Mouse (Mus musculus) lung, postnatal 0 days (tissue): ENCODE results near the gene Mpeg1. TPM values are rescaled to one million over a fixed set of nuclear protein-coding genes. Genes with fewer than 3 reads are reported as not detected.

ENCODE experiments used
- ATAC-seq: fragments of 200-750 bp; cut with Nextera tagmentation; 2 replicates; pipeline ENCODE4 v1.8.0; 2017; ENCODE audit warnings: moderate library complexity
- DNase-seq: peaks from one replicate; pipeline ENCODE4 v3.0.0-alpha.2; 2016; ENCODE audit warnings: low spot score
- H3K27ac ChIP-seq: fragments of 300-500 bp; sonication (generic); 2 replicates; pipeline ENCODE4 v1.5.1; 2014; ENCODE audit warnings: antibody characterized with exemption, mild to moderate bottlenecking, low read length, mixed read lengths
- H3K27me3 ChIP-seq: fragments of 300-500 bp; sonication (generic); replicated peaks from 2 replicates; pipeline ENCODE4 v1.6.1; 2014; ENCODE audit warnings: low read length, mixed read lengths; ENCODE audit not compliant: insufficient read depth
- H3K36me3 ChIP-seq: fragments of 300-500 bp; sonication (generic); 2 replicates; pipeline ENCODE4 v1.6.1; 2014; ENCODE audit warnings: low read length, mixed read lengths; ENCODE audit not compliant: insufficient read depth
- H3K4me1 ChIP-seq: fragments of 300-500 bp; sonication (generic); 2 replicates; pipeline ENCODE4 v1.6.1; 2014; ENCODE audit warnings: antibody characterized with exemption, low read depth, low read length, mixed read lengths; ENCODE audit not compliant: insufficient read depth
- H3K4me2 ChIP-seq: fragments of 300-500 bp; sonication (generic); replicated peaks from 2 replicates; pipeline ENCODE4 v1.6.1; 2014; ENCODE audit warnings: low read depth, mild to moderate bottlenecking, low read length, moderate library complexity, mixed read lengths
- H3K4me3 ChIP-seq: fragments of 300-500 bp; sonication (generic); 2 replicates; pipeline ENCODE4 v1.5.1; 2014; ENCODE audit warnings: low read depth, low read length
- H3K9ac ChIP-seq: fragments of 300-500 bp; sonication (generic); replicated peaks from 2 replicates; pipeline ENCODE4 v1.6.1; 2014; ENCODE audit warnings: low read depth, mild to moderate bottlenecking
- H3K9me3 ChIP-seq: fragments of 300-500 bp; sonication (generic); 2 replicates; pipeline ENCODE4 v1.6.1; 2016; ENCODE audit warnings: low read length, mixed read lengths
- CTCF ChIP-seq: IDR thresholded peaks from 2 replicates; pipeline ENCODE4 v1.5.1; 2016; ENCODE audit warnings: antibody characterized with exemption, mild to moderate bottlenecking
- EP300 ChIP-seq: IDR thresholded peaks from 2 replicates; pipeline ENCODE4 v1.6.1; 2016; ENCODE audit warnings: antibody characterized with exemption, mild to moderate bottlenecking, control low read depth
- WGBS: fragments of 180-500 bp; shearing (Covaris S2); extraction: QIAGEN DNeasy Blood & Tissue Kit; methylation state at CpG from one replicate; pipeline ENCODE4 v1.1.7; 2014; 5-methylcytosine and 5-hydroxymethylcytosine counted together
- polyA plus RNA-seq: library from polyadenylated mRNA; unstranded; fragments of >200 nt; fragmentation: Nextera tagmentation; extraction: Ambion mirVana; gene quantifications from 2 replicates; pipeline ENCODE4 v1.2.1, GENCODE M21; 2015

Gene Mpeg1
- polyA plus RNA-seq, 1 experiment from 2014 or later = 5.5 TPM

DNA sequence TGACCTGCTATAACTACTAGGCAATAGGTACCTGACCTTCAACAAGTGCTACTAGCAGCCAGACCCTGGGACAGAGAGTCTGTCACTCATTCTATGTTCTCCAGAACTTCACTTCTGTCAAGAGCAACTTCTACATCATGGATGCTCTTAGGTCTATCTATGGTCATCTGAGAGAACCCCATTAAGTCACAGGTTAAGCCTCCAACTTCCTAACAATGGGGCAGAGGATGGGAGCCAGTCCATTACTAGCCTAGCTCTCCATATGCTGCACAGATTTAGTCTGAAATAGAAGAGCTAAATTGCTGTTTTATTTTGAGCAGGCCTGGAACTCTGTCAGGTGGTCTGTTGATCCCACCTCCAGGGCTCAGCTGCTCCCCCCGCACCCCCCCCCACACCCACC is 38.4 kb downstream of the Mpeg1 start:
- no peak for ATAC-seq
- Histone ChIP-seq H3K9me3 (no peaks in the 10 kb centered on the region), H3K4me1 (peaks cover 11% of the 10 kb centered on the region; the same call in 1 of the 2 replicates), H3K9ac (no peak overlapping the region), H3K4me2 (no peak overlapping the region), H3K4me3 (no peak overlapping the region), H3K27me3 (no peaks in the 10 kb centered on the region), H3K36me3 (no peaks in the 10 kb centered on the region), H3K27ac (no peak overlapping the region)
- no peak for TF ChIP-seq CTCF
- no peak for TF ChIP-seq EP300
- WGBS = 50% methylated on average over 1 of the region's 1 CpGs
- no peak for DNase-seq

DNA sequence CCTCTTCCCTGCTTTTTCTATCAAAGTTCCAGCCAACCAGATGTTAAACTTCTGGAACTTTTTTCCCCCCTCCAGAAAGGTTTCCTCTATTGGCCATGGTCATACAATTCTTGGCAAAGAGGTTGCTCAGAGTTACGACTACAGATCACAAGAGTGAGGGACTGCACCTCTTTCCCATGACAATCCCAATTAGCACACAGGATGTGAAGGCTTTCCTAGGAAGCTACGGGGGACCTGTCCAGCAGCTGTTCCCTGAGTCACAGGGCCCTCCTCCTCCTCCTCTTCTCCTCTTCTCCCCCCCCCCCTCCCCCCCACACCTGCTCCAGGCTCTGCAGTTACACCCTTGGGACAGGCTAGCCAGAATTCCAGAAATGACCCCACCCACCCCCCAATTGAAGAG is 38.9 kb downstream of the Mpeg1 start:
- no peak overlapping the region for H3K27ac ChIP-seq
- DNase-seq = no peak
- TF ChIP-seq CTCF (no peak), EP300 (no peak)

DNA sequence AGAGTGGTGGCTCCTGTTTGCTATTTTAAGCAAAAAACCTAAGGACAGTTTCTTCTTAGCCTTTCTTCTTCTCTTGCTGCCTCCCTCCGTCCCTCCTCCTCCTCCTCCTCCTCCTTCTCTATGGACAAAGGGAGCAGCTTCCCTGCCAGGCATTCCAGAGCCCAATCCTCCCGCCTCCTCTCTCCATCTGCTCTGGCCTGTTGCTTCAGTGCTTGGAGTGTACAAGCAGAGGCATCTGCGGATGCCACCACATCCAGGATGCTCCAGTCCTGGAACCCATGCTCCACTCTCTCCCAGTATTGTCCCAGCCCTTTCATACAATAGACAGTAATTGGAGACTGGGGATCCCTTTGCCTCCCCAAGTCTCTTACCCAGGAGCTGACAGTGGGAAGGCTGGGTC is 39.5 kb downstream of the Mpeg1 start:
- peak; percentile 71 for DNase-seq
- 14% methylated on average over 3 of the region's 3 CpGs for WGBS

More for the DNA sequence above, 38.9 kb downstream of the Mpeg1 start:
- 25% methylated on average over 2 of the region's 2 CpGs for WGBS
- Histone ChIP-seq H3K9ac (no peak overlapping the region), H3K4me1 (peaks cover 11% of the 10 kb centered on the region; the same call in 1 of the 2 replicates), H3K9me3 (no peaks in the 10 kb centered on the region), H3K27me3 (no peaks in the 10 kb centered on the region), H3K4me2 (peak overlapping the region; percentile 99), H3K36me3 (no peaks in the 10 kb centered on the region), H3K4me3 (peak overlapping the region; percentile 71)
- no peak for ATAC-seq

DNA sequence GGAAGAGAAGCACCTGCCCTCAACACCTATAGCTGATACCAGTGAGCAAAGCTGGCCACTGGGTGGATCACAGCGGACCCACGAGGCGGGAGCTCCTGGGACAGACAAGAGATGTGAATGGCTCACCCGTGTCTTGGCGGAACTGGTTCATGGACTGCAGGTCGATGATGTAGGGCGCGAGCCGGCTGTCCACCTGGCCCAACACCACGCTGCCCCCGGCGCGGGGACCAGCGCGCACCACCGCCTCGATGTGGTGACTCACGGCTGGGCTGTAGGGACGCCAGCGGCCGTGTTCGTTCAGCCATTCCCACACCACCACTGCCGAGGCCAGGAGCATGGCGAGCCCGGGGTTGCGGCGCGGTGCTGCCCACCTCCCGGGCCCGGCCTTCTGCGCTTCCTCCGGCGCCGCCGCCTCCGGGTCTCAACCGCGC is 40.3 kb downstream of the Mpeg1 start:
- Histone ChIP-seq H3K27ac (peak overlapping the region; percentile 86), H3K9me3 (no peaks in the 10 kb centered on the region), H3K4me1 (peaks cover 8% of the 10 kb centered on the region; the same call in 1 of the 2 replicates), H3K27me3 (no peaks in the 10 kb centered on the region), H3K4me3 (peak overlapping the region; percentile 71), H3K9ac (peak overlapping the region; percentile 78), H3K4me2 (peak overlapping the region; percentile 99), H3K36me3 (no peaks in the 10 kb centered on the region)
- DNase-seq (peak; percentile 39), ATAC-seq (peak; percentile 63)
- no peak for TF ChIP-seq EP300
- peak; percentile 23; the same call in 1 of the 2 replicates for TF ChIP-seq CTCF
- WGBS = 0% methylated on average over 25 of the region's 38 CpGs

More for the DNA sequence above, 39.5 kb downstream of the Mpeg1 start:
- peaks cover 11% of the 10 kb centered on the region; the same call in 1 of the 2 replicates for H3K4me1 ChIP-seq
- ATAC-seq = no peak
- H3K27me3 ChIP-seq = no peaks in the 10 kb centered on the region
- no peak for TF ChIP-seq EP300
- no peak for TF ChIP-seq CTCF
- no peak overlapping the region for H3K9ac ChIP-seq
- H3K4me2 ChIP-seq = peak overlapping the region; percentile 99
- H3K36me3 ChIP-seq = no peaks in the 10 kb centered on the region
- H3K4me3 ChIP-seq = peak overlapping the region; percentile 71
- no peak overlapping the region for H3K27ac ChIP-seq
- no peaks in the 10 kb centered on the region for H3K9me3 ChIP-seq

DNA sequence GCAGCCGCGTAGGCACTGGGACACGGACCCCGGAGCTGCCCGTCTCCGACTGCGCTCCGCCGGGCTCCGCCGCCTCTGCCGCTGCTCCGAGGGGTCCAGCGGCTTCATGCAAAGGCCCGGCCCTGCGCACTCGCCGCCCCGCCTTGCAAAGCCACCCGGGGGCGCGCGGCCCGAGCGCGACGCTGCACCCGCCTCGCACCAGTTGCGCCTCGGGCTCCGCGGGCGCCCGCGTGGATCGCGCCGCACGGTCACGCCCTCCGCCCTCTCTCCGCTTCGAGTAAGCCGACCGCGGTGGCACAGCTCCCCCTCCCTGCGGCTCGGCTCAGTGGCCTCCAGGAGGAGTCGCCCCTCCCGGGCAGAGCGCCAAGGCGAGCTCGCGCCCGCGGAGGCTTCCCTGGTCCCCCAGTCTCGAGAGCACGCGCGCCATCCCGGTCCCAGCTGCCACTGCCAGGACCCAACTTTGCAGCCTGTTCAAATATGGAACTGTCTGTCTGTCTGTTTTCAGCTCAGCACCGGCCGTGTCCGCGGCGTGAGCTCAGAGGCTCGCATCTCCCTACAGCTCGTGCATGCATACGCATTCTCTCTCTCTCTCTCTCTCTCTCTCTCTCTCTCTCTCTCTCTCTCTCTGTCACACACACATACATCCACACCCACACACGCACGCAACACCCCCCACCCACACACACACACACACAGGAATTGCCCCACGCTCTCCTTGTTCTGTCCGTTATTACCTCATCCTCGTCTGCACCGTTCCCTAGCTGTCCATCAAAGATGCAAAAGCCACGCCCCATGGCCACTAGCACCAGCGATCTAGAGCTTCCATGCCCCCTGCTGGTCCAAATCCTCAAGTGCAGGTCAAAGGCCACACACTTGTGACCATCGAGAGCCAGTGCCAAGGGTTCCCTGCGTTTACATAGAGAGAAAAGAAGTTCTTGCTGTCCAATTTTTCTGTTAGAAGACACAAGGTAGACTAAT is 41.1 kb downstream of the Mpeg1 start, which contains the start of gene Dtx4:
Dtx4 (minus strand) TSS at position 85 of the 978 bp plus-strand sequence.
- H3K9ac ChIP-seq = peak within 1 kb of the TSS; percentile 78
- no peaks in the 10 kb centered on the region for H3K9me3 ChIP-seq
- no peaks in the 10 kb centered on the region for H3K27me3 ChIP-seq
- peak within 1 kb of the TSS; percentile 86 for H3K27ac ChIP-seq
- DNase-seq (peak; percentile 97), ATAC-seq (peak; percentile 93)
- H3K4me3 ChIP-seq = peak within 1 kb of the TSS; percentile 71
- WGBS = under 1% methylated on average over 74 of the region's 80 CpGs
- H3K4me2 ChIP-seq = peak within 1 kb of the TSS; percentile 99
- TF ChIP-seq EP300 = no peak
- peak; percentile 98 for TF ChIP-seq CTCF
- no peaks in the 10 kb centered on the region for H3K36me3 ChIP-seq
- H3K4me1 ChIP-seq = peaks cover 6% of the 10 kb centered on the region; the same call in 1 of the 2 replicates

DNA sequence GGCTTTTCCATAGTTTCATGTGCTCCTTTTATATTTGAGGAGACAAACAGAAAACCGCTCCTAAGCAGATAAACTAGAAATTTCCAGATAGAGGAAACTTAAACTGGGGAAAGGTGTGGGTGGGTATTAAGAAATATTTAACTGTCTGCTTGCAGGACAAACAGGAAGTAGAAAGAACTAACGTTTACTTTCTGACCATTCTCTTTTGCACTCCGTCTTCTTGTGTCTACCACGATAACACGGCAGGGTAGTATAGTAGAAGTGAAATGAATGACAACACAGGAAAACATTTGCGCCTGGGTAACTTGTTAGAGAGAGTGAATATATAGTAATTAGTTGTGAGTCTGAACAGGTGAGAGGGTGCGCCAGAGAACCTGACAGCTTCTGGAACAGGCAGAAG is 42.2 kb downstream of the Mpeg1 start:
- Histone ChIP-seq H3K4me1 (peaks cover 6% of the 10 kb centered on the region; the same call in 1 of the 2 replicates), H3K27ac (no peak overlapping the region), H3K4me2 (no peak overlapping the region), H3K4me3 (no peak overlapping the region), H3K36me3 (no peaks in the 10 kb centered on the region), H3K27me3 (no peaks in the 10 kb centered on the region), H3K9ac (no peak overlapping the region), H3K9me3 (no peaks in the 10 kb centered on the region)
- ATAC-seq = no peak
- 64% methylated on average over 7 of the region's 7 CpGs for WGBS
- TF ChIP-seq CTCF (no peak), EP300 (no peak)
- no peak for DNase-seq
